Mouse (Mus musculus): ENCODE results near the gene Cdx2.

- TF ChIP-seq CTCF (IDR thresholded peaks at IDR 0.05; ENCODE audit: low read depth): no peak
- TF ChIP-seq EP300 (IDR thresholded peaks at IDR 0.05; ENCODE audit: low read depth): no peak
These were observed 4.2 kb downstream of the Cdx2 start for GRCm38 (mm10) chr5:147302746-147303400.
